Mouse (Mus musculus) limb, embryonic 10.5 days (tissue): ENCODE data around the gene Ccdc187. TPM values are rescaled to one million over a fixed set of nuclear protein-coding genes. Genes with fewer than 3 reads are reported as not detected.
A peak's percentile ranks its signal among the peaks of the same experiment; 100 is the strongest.

Experiments
- DNase-seq: peaks from one replicate; pipeline ENCODE4 v3.0.0-alpha.2; 2017; ENCODE audit warnings: low spot score
- H3K27ac ChIP-seq: fragments of 300-500 bp; sonication (generic); 2 replicates; pipeline ENCODE4 v1.5.1; 2016; ENCODE audit warnings: mild to moderate bottlenecking
- H3K27me3 ChIP-seq: fragments of 300-500 bp; sonication (generic); 2 replicates; pipeline ENCODE4 v1.6.1; 2016; ENCODE audit warnings: low read depth, mild to moderate bottlenecking; ENCODE audit not compliant: poor library complexity, severe bottlenecking
- H3K36me3 ChIP-seq: fragments of 300-500 bp; sonication (generic); 2 replicates; pipeline ENCODE4 v1.6.1; 2016; ENCODE audit warnings: mild to moderate bottlenecking, moderate library complexity
- H3K4me1 ChIP-seq: fragments of 300-500 bp; sonication (generic); 2 replicates; pipeline ENCODE4 v1.6.1; 2016
- H3K4me3 ChIP-seq: fragments of 300-500 bp; sonication (generic); 2 replicates; pipeline ENCODE4 v1.5.1; 2016; ENCODE audit warnings: mild to moderate bottlenecking, moderate library complexity
- H3K9me3 ChIP-seq: fragments of 300-500 bp; sonication (generic); replicated peaks from 2 replicates; pipeline ENCODE4 v1.6.1; 2016; ENCODE audit warnings: mild to moderate bottlenecking
- WGBS: fragments of 180-500 bp; shearing (Covaris S2); methylation state at CpG from one replicate; pipeline ENCODE4 v1.1.7; 2016; 5-methylcytosine and 5-hydroxymethylcytosine counted together
- polyA plus RNA-seq: library from polyadenylated mRNA; unstranded; fragments of >200 nt; fragmentation: Nextera tagmentation; extraction: Ambion mirVana; gene quantifications from 2 replicates; pipeline ENCODE4 v1.2.1, GENCODE M21; 2016

Ccdc187 gene
- polyA plus RNA-seq, 1 experiment from 2014 or later = 0.01 TPM

DNA sequence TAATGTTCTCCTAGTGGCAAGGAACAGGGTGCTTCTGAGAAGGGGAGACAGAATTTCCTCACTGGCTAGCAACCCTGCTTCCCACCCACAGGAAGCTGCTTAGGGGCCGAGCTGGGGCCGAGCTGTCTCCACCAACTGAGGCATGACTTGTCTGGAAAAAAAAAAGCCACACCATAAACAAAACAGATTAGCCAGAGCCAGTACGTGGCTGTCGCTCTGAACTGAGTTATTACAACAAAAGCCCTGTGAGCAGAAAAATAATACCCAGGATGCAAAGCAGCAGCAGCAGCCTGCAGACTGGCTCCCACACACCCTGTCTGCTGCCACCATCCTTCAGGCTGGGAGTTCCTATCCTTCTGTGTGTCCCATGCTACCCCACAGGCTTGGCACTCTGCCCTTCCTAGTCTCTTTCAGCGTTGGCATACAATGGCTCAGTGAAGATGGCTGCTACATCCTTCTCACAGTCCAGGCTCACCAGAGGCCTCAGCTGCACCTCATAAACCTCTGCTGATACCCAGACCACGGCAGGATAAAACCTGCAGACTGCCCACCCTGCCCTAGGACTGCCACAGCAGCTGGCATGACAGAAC, 2.3 kb upstream of the Ccdc187 start:
- no peak for DNase-seq

GRCm38 (mm10) chr2:26290133-26290532, 4.2 kb downstream of the Ccdc187 start:
- 70% methylated on average over 5 of the region's 5 CpGs for WGBS
- no peak overlapping the region for H3K4me3 ChIP-seq
- no peak for DNase-seq
- H3K4me1 ChIP-seq = peaks cover 10% of the 10 kb centered on the region
- H3K27me3 ChIP-seq = no peaks in the 10 kb centered on the region
- no peak overlapping the region for H3K27ac ChIP-seq
- H3K36me3 ChIP-seq = no peaks in the 10 kb centered on the region
- H3K9me3 ChIP-seq = no peaks in the 10 kb centered on the region

More for the DNA sequence above, 2.3 kb upstream of the Ccdc187 start:
- Histone ChIP-seq H3K36me3 (no peaks in the 10 kb centered on the region), H3K4me3 (no peak overlapping the region), H3K9me3 (no peaks in the 10 kb centered on the region), H3K27ac (peak overlapping the region; percentile 38; the same call in 1 of the 2 replicates), H3K4me1 (peaks cover 34% of the 10 kb centered on the region), H3K27me3 (peaks cover 25% of the 10 kb centered on the region)
- 60% methylated on average over 6 of the region's 6 CpGs for WGBS

GRCm38 (mm10) chr2:26286391-26286790, 8.0 kb downstream of the Ccdc187 start:
- Histone ChIP-seq H3K9me3 (no peaks in the 10 kb centered on the region), H3K4me1 (peaks cover 10% of the 10 kb centered on the region), H3K4me3 (no peak overlapping the region), H3K36me3 (no peaks in the 10 kb centered on the region), H3K27me3 (no peaks in the 10 kb centered on the region), H3K27ac (no peak overlapping the region)
- DNase-seq = no peak
- WGBS = 44% methylated on average over 7 of the region's 7 CpGs

DNA sequence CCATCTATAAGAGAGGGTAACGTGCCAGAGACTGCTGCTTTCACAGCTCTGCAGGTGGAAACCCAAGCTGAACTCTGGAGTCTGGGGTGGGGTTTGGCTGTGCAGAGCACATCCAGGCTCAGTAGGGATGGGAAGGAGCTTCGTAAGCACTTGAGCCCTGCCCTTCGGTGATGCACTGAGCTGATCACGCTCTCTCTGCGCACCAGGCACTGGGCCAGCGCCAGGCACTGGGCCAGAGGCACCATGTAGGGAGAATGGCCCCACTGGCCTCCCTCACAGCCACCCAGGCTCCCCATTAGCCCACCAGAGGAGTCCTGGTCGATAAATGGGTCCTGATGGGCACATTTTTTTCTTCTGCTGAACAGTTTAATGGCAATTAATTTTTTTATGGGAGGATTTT, 8.6 kb downstream of the Ccdc187 start:
- WGBS = 69% methylated on average over 7 of the region's 7 CpGs
- Histone ChIP-seq H3K36me3 (no peaks in the 10 kb centered on the region), H3K27me3 (peaks cover 3% of the 10 kb centered on the region; the same call in 1 of the 2 replicates), H3K9me3 (no peaks in the 10 kb centered on the region), H3K4me3 (no peak overlapping the region), H3K27ac (no peak overlapping the region), H3K4me1 (peaks cover 10% of the 10 kb centered on the region)
- DNase-seq = no peak

GRCm38 (mm10) chr2:26280594-26280993, 13.8 kb downstream of the Ccdc187 start:
- no peak for DNase-seq
- peaks cover 13% of the 10 kb centered on the region; the same call in 1 of the 2 replicates for H3K27me3 ChIP-seq
- no peaks in the 10 kb centered on the region for H3K9me3 ChIP-seq
- H3K4me1 ChIP-seq = peaks cover 1% of the 10 kb centered on the region; the same call in 1 of the 2 replicates
- H3K36me3 ChIP-seq = no peaks in the 10 kb centered on the region
- 84% methylated on average over 11 of the region's 11 CpGs for WGBS
- 0 out of 2 replicates have a peak overlapping the region, but pooled peaks have one; percentile 4 for H3K27ac ChIP-seq
- no peak overlapping the region for H3K4me3 ChIP-seq

GRCm38 (mm10) chr2:26279712-26280111, 14.6 kb downstream of the Ccdc187 start:
- Histone ChIP-seq H3K9me3 (no peaks in the 10 kb centered on the region), H3K27ac (no peak overlapping the region), H3K4me3 (no peak overlapping the region), H3K36me3 (no peaks in the 10 kb centered on the region), H3K27me3 (peaks cover 13% of the 10 kb centered on the region; the same call in 1 of the 2 replicates), H3K4me1 (peaks cover under 1% of the 10 kb centered on the region; the same call in 1 of the 2 replicates)
- no peak for DNase-seq
- WGBS = 87% methylated on average over 3 of the region's 3 CpGs

DNA sequence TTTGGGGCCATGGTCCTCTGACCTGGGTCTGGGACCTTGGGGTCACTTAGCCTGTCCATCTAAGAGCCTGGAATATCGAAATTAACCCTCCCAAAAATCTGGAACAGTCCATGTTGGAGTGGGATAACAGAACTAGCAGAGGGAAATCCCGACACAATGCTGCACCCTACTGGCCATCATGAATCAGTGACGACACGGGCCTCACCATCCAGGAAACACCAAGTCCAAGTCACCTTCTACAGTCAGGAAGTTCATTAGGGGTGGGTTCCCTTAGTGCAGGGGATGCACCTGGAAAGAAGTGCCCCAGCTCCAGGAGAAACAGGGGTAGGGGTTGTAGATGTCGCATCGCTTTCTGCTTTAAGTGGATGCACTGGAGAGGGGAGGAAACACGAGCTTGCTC, 20.7 kb downstream of the Ccdc187 start:
- no peaks in the 10 kb centered on the region for H3K27me3 ChIP-seq
- H3K27ac ChIP-seq = no peak overlapping the region
- DNase-seq = peak; percentile 72
- WGBS = 19% methylated on average over 7 of the region's 7 CpGs
- no peaks in the 10 kb centered on the region for H3K36me3 ChIP-seq
- no peak overlapping the region for H3K4me3 ChIP-seq
- no peaks in the 10 kb centered on the region for H3K9me3 ChIP-seq
- peaks cover 17% of the 10 kb centered on the region for H3K4me1 ChIP-seq

DNA sequence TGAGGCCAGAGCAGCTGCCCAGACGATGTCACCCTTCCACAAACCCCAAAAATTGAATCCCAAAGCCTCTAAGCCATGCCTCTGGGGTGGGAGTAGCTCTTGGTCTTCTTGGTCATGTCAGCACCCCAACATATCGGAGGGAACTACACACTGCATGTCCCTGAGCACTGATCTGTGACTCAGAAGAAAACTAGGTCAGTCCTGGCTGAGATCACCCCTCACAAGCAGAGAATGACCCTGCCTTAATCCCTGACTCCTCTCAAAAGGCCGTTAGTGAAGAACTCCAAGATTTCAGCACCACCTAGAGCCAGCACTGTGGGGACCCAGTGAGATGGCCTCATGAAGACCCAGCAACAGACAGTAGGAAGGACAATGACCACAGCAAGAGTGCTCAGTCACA, 26.1 kb downstream of the Ccdc187 start:
- DNase-seq = no peak
- Histone ChIP-seq H3K9me3 (no peaks in the 10 kb centered on the region), H3K27me3 (no peaks in the 10 kb centered on the region), H3K4me3 (no peak overlapping the region), H3K4me1 (peaks cover 11% of the 10 kb centered on the region), H3K27ac (no peak overlapping the region), H3K36me3 (no peaks in the 10 kb centered on the region)
- 68% methylated on average over 3 of the region's 3 CpGs for WGBS

DNA sequence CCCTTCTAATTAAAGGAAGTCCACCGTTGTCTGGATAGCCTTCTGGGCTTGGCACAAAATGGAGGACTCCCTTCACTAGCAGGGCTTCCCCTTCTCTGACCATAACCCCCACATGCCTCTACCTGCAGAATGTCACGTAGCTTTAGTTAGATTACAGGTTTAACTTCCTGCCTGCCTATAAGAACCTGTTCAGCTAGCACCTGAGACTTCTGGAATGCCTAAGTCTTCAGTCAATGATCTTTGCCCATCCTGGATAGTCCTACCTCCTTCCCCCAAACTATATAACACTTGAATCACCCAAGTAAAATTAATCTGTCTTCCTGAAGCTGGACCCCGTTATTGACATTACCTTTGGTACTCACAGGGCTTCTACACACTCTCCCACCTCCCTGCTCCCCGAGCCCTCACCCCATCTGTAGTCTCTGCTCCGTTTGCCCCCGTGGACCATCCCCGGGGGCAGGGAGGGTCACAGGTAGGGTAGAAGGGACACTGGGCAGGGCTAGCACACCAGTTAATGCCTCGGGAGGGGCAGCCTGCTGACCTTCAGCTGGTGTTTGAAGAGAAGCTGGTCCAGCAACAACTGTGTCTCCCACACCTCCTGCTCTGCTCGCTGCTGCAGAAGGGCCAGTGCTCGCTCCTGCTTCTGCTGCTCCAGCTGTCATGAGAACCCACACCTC, 28.2 kb downstream of the Ccdc187 start:
- no peak for DNase-seq
- H3K36me3 ChIP-seq = no peaks in the 10 kb centered on the region
- H3K4me1 ChIP-seq = peaks cover 11% of the 10 kb centered on the region
- H3K27me3 ChIP-seq = no peaks in the 10 kb centered on the region
- no peaks in the 10 kb centered on the region for H3K9me3 ChIP-seq
- WGBS = 80% methylated on average over 10 of the region's 10 CpGs
- no peak overlapping the region for H3K27ac ChIP-seq
- H3K4me3 ChIP-seq = no peak overlapping the region

DNA sequence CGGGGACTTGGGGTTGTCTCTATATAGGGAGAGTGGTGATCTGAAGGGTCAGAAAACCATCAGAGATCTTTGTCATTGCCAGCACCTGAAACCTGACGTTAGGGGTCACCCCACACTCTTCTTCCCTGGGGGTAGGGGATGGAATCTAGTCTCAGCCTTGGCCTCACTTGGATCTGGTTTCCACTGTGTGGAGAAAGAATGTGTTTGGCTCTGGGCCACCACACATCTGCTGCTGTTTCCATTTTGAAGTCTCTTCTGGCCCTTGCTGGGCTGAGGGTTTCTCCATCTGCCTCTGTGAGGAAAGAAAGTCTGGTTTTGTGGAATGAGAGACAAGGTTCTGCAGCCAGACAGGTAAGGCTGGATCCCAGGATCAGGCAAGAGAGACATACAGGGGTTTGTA, 29.3 kb downstream of the Ccdc187 start:
- H3K36me3 ChIP-seq = no peaks in the 10 kb centered on the region
- WGBS = 81% methylated on average over 2 of the region's 2 CpGs
- H3K27me3 ChIP-seq = no peaks in the 10 kb centered on the region
- no peak for DNase-seq
- no peaks in the 10 kb centered on the region for H3K9me3 ChIP-seq
- H3K27ac ChIP-seq = no peak overlapping the region
- H3K4me3 ChIP-seq = no peak overlapping the region
- peaks cover 11% of the 10 kb centered on the region for H3K4me1 ChIP-seq

- no peaks in the 10 kb centered on the region for H3K9me3 ChIP-seq
- no peak overlapping the region for H3K4me3 ChIP-seq
- DNase-seq = no peak
- no peaks in the 10 kb centered on the region for H3K36me3 ChIP-seq
- peaks cover 6% of the 10 kb centered on the region for H3K4me1 ChIP-seq
- no peaks in the 10 kb centered on the region for H3K27me3 ChIP-seq
- H3K27ac ChIP-seq = no peak overlapping the region
- 77% methylated on average over 4 of the region's 4 CpGs for WGBS
Measured at GRCm38 (mm10) chr2:26264646-26265045, 29.7 kb downstream of the Ccdc187 start.

GRCm38 (mm10) chr2:26257315-26258096, 36.9 kb downstream of the Ccdc187 start:
- Histone ChIP-seq H3K27ac (no peak overlapping the region), H3K4me3 (no peak overlapping the region), H3K4me1 (0 out of 2 replicates have a peak, but pooled peaks cover 3% of the 10 kb centered on the region), H3K36me3 (no peaks in the 10 kb centered on the region), H3K27me3 (peaks cover 8% of the 10 kb centered on the region; the same call in 1 of the 2 replicates), H3K9me3 (no peaks in the 10 kb centered on the region)
- WGBS = 88% methylated on average over 16 of the region's 16 CpGs
- DNase-seq = no peak

DNA sequence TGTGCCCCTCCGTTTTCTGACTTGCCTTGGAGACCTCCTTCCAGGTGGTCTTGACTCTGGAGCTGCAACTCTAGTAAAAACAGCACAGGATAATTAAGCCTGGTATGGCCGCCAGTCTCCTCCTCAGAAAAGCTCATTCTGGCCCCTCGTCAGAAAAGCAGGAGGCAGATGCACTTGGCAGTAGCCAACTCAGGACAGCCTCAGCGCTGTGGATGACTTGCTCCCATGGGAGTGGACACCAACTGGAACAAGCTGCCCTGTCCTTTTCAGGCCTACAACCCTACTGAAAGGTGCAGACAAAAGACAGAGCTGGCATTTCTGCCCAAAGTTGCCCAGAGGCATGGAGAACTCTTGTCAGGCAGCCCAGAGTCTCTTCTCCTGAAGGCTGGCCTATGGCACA, 39.5 kb downstream of the Ccdc187 start:
- no peaks in the 10 kb centered on the region for H3K9me3 ChIP-seq
- no peak overlapping the region for H3K4me3 ChIP-seq
- peaks cover 8% of the 10 kb centered on the region; the same call in 1 of the 2 replicates for H3K27me3 ChIP-seq
- H3K27ac ChIP-seq = no peak overlapping the region
- H3K4me1 ChIP-seq = 0 out of 2 replicates have a peak, but pooled peaks cover 3% of the 10 kb centered on the region
- DNase-seq = no peak
- WGBS = 49% methylated on average over 4 of the region's 4 CpGs
- H3K36me3 ChIP-seq = no peaks in the 10 kb centered on the region
